Mouse (Mus musculus) frontal cortex, adult (tissue): ENCODE measurements around the gene Degs1.

ENCODE experiments used
- ATAC-seq: cut with Nextera tagmentation; 2 replicates; pipeline ENCODE4 v1.9.2; 2017; ENCODE audit warnings: mild to moderate bottlenecking, moderate library complexity, mixed read lengths; ENCODE audit not compliant: low TSS enrichment

Degs1 gene

GRCm38 (mm10) chr1:182280577-182280976 lies 2.0 kb downstream of the Degs1 start:
- peak; percentile 15; the same call in 1 of the 2 replicates for ATAC-seq

- ATAC-seq, result no peak
These were observed 2.6 kb downstream of the Degs1 start for GRCm38 (mm10) chr1:182280046-182280445.

- no peak for ATAC-seq
These were observed 3.2 kb downstream of the Degs1 start for GRCm38 (mm10) chr1:182279436-182279835.

GRCm38 (mm10) chr1:182275109-182275508 lies 7.5 kb downstream of the Degs1 start:
- ATAC-seq, result no peak

GRCm38 (mm10) chr1:182271632-182272031 lies 11.0 kb downstream of the Degs1 start:
- ATAC-seq, result no peak

- ATAC-seq, result no peak
These were observed 11.5 kb downstream of the Degs1 start for GRCm38 (mm10) chr1:182271130-182271529.

GRCm38 (mm10) chr1:182268317-182268716 lies 14.3 kb downstream of the Degs1 start:
- ATAC-seq, result no peak

- no peak for ATAC-seq
These were observed 16.5 kb downstream of the Degs1 start for GRCm38 (mm10) chr1:182266028-182266525.

- ATAC-seq, result no peak
These were observed 26.4 kb downstream of the Degs1 start for GRCm38 (mm10) chr1:182256041-182256680.

- no peak for ATAC-seq
These were observed 27.6 kb downstream of the Degs1 start for GRCm38 (mm10) chr1:182255031-182255430.

GRCm38 (mm10) chr1:182254618-182255017 lies 28.0 kb downstream of the Degs1 start:
- ATAC-seq, result no peak

- no peak for ATAC-seq
These were observed 28.7 kb downstream of the Degs1 start for GRCm38 (mm10) chr1:182253756-182254534.

GRCm38 (mm10) chr1:182252534-182253171 lies 30.0 kb downstream of the Degs1 start:
- ATAC-seq, result no peak

GRCm38 (mm10) chr1:182250734-182251133 lies 31.9 kb downstream of the Degs1 start:
- ATAC-seq, result no peak

GRCm38 (mm10) chr1:182249298-182249697 lies 33.3 kb downstream of the Degs1 start:
- no peak for ATAC-seq

- ATAC-seq, result no peak
These were observed 37.6 kb downstream of the Degs1 start for GRCm38 (mm10) chr1:182245003-182245402.

GRCm38 (mm10) chr1:182238056-182238703 lies 44.4 kb downstream of the Degs1 start:
- ATAC-seq, result no peak

- no peak for ATAC-seq
These were observed 45.2 kb downstream of the Degs1 start for GRCm38 (mm10) chr1:182237386-182237785.

GRCm38 (mm10) chr1:182235174-182235573 lies 47.4 kb downstream of the Degs1 start:
- no peak for ATAC-seq

GRCm38 (mm10) chr1:182229381-182229780 lies 53.2 kb downstream of the Degs1 start:
- ATAC-seq, result no peak

GRCm38 (mm10) chr1:182227141-182227963 lies 55.3 kb downstream of the Degs1 start:
- ATAC-seq, result no peak
